Mouse (Mus musculus): Measurements from ENCODE around the gene Acat1.

Acat1 gene

DNA sequence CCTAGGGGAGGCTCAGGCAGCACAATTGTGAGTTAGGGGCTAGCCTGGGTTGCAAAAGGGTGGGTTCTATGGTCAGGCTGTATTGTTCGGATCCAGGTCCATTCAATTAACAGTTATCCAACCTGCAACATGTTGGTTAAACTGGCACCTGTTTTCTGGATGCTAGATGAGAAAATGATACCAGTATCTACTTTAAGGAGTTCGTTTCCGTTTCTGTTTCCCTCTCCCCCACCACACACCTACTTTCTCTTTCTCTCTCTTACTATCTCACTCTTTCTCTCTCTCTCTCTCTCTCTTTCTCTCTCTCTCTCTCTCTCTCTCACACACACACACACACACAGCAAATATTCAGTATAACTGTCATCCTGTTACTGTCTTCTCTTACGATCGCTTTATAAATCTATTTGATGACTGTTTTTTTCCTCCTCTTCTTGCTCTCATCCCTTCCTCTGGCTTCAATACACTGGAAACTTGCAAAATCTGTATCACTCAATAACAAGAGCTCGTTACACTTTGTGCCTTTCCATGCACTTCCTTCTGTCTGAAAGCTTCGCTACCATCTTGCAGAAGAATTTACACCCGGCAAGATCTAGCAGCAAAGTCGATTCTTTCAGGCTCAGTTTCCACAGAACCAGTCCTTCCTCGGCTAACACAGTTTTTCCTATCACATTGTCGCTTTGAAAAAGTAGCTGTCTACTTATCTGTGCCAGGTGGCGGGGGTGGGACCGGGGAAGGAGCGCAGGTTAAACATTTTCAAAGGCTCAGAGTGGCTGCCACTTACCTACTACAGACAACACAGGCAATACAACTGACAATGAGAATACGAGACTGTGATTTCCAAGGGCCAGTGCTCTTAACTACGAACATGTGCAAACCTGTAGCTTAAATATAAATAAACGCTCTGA, 74.5 kb downstream of the Acat1 start:
- DNase-seq (ENCODE audit: low spot score in 2 of 2) = peak in 1 of 2 experiments; percentile 16
